Mouse (Mus musculus) cerebellum, adult 11 months (tissue): ENCODE results near the gene Dars.
"Not testable (repeated sequence)": the region's sequence is repeated elsewhere in the genome, so short reads cannot be mapped to it uniquely, and the experiment has no call there.

Experiments used
- DNase-seq: peaks from one replicate; pipeline ENCODE4 v3.0.0; 2022

Gene Dars

DNA sequence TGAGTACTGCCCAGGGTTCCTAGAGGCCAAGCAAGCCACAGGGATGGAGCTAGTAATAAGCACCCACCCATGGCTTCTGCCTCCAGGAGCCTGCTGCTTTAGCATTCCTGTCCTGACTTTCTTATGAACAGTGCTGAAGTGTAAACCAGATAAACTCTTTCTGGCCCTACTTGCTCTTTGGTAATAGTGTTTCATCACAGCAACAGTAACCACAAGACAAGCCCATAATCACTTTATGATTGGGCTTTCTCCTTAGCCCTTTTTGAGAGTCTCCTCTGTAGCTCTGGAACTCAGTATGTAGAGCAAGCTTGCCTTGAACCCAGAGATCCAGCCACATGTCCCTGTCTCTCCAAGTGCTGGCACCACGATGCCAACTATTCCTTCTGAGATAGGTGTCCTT is 86.9 kb downstream of the Dars start:
- no peak for DNase-seq

- no peak for DNase-seq
Observed at GRCm38 (mm10) chr1:128328218-128328617, 89.0 kb downstream of the Dars start, which contains the start of gene Lct. Gene Lct, minus strand, starts transcription at chr1:128328318.

GRCm38 (mm10) chr1:128327165-128327564 is 90.0 kb downstream of the Dars start:
- no peak for DNase-seq

DNA sequence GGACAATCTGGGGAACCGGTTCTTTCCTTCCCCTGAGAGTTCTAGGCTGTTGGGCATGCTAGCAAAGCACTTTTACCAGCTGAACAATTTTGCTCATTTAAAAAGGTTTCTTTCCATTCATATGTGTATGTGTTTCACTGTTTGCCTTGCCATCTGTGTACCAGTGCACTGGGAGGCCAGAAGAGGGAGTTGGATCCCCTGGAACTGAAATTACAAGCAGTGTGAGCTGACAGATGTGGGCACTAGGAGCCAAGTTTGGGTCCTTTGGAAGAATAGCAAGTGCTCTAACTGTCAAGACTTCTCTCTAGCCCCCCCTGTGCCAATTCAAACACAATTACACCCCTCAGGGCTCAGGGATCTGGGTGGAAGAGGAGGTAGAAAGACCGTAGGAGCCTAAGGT is 92.4 kb downstream of the Dars start:
- DNase-seq, result no peak

- no peak for DNase-seq
Observed at GRCm38 (mm10) chr1:128323026-128323643, 94.0 kb downstream of the Dars start.

GRCm38 (mm10) chr1:128319266-128319665 is 97.9 kb downstream of the Dars start:
- DNase-seq, result not testable (repeated sequence)

DNA sequence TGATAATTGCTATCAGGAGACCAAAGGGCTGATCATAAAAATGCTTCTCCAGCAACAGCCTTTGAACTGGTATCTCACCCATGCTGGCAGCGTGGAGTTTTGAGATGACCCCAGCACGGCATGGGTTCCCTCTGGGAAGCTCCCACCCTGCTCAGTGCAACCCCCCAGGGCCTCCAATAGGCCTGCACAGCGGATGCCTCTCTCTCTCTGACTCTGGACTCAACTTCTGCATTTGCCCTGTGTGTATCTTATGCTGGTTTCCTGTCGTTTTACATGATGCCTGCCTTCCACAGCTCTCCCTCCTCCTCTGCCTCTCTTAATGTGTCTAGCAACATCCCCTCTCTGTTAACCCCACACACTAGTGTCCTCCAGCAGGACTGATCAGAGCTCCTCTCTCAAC is 102.5 kb downstream of the Dars start:
- DNase-seq, result no peak
